Mouse (Mus musculus): Measurements from ENCODE around the gene Rnf208.
A peak's percentile ranks its signal among the peaks of the same experiment; 100 is the strongest.

Gene Rnf208

DNA sequence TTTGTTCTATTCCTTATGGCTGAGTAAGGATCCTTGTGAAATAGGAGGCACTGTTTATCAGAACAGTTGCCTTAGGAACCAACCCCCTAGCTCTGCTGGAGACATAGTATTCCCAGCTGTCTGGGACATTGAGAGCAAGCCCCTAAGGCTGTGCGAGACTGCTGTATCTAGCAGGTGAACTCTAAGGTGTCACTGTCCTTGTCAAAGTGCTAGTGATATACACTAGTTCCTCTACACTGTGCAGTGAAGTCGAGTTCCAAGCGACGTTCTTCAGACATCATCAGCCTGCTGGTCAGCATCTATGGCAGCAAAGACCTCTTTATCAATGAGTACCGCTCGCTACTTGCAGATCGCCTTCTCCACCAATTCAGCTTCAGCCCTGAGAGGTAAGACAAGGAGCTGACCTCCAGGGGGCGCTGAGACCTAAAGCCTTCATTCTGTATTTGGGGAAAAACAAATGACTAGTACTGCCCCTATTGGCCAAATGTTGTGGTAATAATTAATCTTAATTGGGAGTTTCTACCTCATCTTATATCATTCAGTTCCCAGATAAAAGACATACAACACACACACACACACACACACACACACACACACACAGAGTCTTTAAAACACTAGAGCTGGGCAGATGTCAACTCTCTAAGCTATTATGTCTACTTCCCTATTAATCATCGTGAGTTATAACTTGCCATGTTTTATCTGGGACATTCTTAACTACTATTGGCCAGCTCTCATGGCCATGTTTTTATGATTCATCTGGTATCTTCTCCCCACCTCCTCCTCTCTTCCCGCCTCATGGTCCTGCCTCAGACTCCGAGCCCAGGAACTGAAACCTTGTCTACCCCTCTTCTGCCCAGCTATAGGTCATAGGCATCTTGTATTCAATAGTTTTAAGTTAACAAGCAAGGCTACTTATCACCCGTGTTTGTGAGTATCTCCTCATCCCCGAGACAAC is 37.1 kb downstream of the Rnf208 start:
- DNase-seq (ENCODE audit: low spot score in 2 of 2), result peak in 1 of 2 experiments; percentile 86

DNA sequence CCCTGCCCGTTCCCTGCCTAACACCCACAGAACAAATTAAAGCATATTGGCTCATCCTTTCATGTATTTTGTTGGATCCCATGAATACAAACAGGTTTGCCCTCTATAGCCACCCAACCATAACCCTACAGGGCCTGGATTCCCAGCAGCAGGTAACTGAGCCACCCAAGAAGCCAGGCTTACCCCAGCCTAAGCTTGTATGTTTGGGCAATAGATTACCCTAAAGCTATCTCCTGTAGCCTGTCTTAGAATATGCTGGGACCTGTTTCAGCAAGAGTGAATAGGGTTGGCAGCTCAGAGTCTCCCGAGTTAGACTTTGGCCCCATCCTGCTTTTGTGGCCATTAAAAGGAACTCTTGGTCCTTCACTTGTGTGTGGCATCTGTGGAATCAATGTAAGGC is 43.5 kb downstream of the Rnf208 start:
- no peak for DNase-seq (ENCODE audit: low spot score in 2 of 2)

DNA sequence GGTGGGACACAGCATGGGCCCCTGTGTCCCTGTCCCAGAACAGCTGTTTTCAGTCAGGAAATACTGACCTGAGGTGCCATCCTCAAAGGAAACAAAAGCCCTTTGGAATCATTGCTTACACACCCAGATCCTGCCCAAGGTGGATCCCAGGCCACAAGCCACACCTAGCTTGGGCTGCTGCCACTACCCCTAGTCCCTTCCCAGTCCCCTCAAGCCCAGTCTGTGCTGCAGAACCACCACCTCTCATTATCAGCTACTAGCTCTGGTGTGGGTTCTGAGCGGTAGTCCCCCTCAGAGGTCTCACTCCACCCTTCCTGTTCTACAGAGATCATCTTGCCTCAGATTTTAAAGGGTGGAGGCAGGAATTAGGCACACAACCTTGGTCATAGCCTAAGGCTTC is 44.3 kb downstream of the Rnf208 start:
- no peak for DNase-seq (ENCODE audit: low spot score in 2 of 2)

DNA sequence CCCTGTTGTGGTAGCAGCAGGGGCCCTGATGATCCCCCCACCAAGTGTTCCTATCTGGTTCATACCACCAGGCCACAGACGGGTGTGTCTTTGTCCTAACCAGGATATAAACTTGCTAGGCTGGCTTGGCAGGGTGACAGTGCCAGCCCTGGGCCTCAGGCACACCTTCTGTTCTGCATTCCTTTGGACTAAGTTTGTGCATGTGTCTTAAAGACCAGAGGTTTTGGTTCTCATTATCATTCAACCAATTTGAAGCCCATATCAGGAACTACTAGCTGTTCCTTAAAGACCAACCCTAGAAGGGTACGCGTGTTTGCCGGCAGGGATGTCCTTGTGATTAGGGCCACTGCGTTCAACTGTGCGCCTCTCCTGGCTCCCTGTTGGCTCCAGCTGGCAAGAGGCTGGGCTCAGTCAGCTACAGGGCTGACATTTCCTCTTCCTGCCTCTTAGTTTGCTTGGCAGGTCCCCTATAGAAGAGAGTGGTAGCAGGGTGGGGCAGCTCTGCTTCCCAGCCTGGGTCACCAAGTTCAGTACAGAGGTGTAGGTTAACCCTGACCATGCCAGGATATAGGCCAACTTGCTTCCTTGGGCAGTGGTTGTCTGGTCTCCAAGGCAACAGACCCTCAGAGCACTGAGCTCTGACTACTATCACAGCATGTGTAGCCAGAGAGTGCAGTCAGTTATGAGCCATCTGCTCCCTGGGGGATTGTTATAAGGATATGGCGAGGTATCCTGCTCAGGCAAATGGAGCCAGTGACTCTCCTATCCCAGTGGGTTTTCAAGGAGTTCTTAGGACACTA is 45.0 kb downstream of the Rnf208 start:
- DNase-seq (ENCODE audit: low spot score in 2 of 2), result no peak

DNA sequence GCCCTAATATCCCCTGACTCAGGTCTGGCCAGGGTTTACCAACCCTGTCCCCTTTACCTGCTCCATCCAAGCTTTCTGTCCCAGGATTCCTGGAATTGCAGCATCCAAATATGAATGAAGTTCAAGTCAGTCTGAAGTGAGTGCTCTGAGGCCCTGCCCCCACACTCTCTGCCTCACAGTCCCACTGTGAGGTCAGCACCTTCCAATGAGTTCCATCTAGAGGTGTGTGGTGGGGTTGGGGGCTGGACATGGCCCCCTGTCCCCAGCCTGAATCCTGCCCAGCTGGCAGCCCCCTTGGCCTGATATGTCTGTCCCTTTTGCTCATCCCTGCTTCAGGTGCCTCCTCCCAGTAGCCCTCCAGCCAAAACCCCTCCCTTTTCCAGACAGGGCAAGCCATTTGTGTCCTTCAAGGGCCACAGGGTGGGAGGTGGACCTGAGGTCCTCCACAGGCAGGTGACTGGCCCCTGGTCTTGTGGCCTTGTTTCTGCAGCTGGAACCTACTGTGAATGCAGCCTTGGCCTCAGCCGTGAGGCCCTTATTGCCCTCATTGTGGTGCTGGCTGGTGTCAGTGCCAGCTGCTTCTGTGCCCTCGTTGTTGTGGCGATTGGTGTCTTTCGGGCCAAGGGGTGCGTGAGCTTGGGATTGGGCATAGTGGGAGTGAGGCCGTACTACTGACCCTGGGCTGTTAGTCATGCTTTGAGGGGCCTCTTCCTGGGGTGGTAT is 46.0 kb downstream of the Rnf208 start, which contains the start of gene Tmem210:
Gene Tmem210 (plus strand): TSS at position 219 of the 723 bp plus-strand sequence.
- DNase-seq (ENCODE audit: low spot score in 2 of 2), result no peak

DNA sequence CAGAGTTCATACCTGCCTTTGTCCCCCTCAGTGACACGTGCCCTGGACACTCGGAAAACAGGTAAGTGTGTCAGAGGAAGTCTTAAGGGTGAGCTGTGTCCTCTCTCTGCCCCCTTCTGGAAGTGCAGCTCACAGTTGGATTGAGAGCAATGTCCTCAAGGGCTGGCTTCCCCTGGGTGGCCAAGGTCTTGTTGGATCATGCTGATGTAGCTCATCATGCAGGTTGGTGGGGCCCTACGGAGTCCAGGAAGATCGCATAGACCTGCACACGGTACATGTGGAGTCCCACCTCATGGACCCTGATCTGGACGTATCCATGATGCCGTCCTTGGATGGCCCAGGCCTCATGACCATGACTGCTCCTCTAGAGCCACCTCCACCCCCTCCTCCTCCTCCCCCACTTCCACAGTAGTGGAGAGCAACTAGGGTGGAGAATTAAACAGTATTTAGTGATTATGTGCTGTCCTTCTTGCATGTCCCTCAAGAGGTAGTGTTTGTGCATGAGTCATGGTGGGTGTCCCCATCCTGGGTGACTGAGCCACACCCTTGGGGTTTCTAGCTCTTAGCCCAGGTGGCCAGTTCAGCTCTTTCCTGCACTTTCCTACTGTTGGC is 46.8 kb downstream of the Rnf208 start:
- no peak for DNase-seq (ENCODE audit: low spot score in 2 of 2)

DNA sequence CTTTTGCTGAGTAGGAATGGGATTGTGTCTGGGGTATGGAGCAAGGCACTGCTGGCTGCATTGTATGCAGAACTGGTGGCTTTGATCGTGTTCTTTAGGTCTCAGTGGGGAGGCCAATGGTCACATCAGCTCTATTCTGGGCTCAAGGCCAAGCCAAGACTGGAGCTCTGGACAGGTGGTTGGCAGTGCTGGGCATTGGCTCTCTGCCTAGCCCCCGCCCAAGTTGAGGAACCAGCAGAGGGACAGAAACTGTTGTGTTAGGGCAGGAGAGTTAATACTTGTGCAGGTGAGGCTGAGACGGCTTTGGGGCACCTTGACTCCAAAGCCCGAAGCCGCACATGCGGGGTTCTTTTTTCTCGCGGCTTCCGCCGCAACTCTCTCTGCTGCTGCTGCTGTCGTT is 47.6 kb downstream of the Rnf208 start, which contains the start of gene Lrrc26:
Gene Lrrc26 (plus strand): TSS at position 265 of the 400 bp plus-strand sequence.
- DNase-seq (ENCODE audit: low spot score in 2 of 2), result no peak

DNA sequence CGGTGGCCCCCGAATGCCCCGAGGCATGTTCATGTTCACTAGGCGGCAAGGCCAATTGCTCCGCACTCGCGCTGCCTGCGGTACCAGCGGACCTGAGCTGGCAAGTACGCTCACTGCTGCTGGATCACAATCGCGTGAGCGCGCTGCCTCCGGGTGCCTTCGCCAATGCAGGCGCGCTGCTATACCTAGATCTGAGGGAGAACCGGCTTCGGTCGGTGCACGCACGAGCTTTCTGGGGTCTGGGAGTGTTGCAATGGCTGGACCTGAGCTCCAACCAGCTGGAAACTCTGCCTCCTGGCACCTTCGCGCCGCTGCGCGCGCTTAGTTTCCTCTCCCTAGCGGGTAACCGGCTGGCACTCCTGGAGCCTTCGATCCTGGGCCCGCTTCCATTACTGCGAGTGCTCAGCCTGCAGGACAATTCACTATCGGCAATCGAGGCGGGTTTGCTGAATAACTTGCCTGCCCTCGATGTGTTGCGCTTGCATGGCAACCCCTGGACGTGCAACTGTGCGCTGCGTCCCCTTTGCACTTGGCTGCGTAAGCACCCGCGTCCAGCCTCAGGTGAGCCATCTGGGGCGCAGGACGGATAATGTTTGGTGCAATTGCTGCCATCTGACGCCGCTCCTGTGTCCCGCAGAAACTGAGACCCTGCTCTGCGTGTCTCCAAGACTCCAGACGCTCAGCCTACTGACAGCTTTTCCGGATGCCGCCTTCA is 48.2 kb downstream of the Rnf208 start:
- DNase-seq (ENCODE audit: low spot score in 2 of 2), result peak in 1 of 2 experiments; percentile 70

DNA sequence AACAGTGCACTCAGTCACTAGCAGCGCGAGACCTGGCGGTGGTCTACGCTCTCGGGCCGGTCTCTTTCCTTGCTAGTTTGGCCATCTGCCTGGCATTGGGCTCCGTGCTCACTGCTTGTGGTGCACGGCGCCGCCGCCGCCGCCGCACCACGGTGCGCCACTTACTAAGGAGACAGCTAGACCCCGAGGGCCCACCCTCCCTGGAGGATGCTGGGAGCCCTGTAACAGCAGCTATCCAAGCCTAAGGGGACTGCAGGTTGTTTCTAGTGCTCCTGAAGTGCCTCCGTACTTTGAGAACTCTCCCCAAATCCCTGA is 48.7 kb downstream of the Rnf208 start:
- DNase-seq (ENCODE audit: low spot score in 2 of 2), result peak in 1 of 2 experiments; percentile 53

DNA sequence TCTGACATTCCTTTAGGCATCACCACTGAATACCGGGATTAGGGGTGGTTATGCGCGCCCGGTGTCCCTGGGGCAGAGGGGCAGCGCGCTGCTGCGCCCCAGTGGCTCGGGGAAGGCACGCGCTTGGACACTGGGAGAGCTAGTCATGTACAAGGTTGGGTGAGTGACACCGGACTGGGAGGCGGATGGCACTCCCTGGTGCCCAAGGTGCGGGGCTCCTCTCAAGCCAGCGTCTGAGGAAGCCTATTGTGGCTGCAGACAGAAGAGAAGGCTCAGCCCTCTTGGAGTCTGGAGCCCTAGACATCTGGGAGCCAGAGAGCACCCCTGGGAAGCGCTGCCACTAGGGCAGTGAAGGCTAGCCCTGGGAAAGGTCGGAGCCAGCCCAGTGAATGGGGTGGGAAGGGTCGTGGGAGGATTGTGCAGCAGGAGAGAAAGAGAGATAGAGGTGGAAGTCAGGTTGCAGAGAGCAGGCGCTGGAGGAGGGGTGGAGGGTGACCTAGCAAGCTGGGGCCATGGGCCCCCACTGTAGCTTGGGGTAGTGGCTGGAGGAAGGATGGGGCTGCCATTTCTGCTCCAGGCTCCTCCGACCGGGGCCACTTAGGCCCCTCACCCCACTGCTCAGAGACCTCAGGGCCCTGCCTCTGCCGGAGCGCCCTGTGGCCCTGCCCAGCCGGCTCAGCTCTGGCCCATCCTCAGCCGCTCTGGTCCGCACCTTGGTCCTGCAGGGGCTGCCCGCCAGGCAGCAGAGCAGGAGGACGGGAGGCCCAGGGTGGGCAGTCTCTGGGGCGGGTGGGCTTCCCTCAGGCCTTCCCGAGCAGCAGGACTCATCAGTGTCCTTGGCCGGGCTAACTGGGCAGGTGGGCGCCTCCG is 49.4 kb downstream of the Rnf208 start:
- DNase-seq (ENCODE audit: low spot score in 2 of 2), result no peak

DNA sequence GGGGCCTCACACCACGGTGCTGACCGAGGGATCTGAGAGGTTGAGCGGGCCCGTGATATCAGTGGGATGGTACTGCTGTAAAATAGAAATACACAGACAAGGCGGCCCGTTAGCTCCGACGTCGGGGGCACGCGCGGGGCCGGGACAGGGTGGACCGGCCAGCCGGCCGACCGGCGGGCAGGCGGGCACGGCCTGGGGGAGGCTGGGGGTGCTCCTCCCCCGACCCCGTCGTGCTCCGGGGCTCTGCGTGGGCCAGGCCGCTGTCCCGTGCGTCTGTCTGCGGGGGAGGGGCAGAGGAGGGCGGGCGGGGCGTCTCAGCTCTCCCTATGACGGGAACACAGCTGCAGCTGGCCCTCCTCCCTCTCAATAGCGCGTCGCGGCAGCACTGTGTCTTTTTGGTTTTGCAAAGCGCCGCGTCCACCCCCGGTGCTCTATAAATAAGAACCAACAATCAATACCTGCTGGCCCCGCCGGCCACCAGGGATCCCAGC is 50.0 kb downstream of the Rnf208 start:
- DNase-seq (ENCODE audit: low spot score in 2 of 2), result peak in 1 of 2 experiments; percentile 57

DNA sequence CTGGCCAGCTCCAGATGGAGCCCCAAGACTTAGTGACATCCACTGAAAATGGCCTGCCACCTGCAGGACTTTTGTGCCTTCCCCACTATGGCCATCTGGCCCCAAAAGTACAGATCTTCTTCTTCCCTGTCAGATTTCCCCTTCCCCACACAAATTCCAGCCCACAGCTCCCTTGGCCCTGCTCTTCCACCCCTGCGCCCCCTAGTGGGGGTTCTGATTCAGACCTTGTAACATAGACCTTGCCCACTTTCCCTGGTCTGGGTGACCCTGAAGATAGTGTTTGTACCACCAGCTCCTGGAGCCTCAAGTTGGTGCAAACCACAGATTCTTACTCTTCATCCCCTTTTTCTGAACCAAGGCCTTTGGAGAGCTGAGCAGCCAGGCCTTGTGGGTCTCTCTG is 50.8 kb downstream of the Rnf208 start:
- DNase-seq (ENCODE audit: low spot score in 2 of 2), result peak in 1 of 2 experiments; percentile 64

DNA sequence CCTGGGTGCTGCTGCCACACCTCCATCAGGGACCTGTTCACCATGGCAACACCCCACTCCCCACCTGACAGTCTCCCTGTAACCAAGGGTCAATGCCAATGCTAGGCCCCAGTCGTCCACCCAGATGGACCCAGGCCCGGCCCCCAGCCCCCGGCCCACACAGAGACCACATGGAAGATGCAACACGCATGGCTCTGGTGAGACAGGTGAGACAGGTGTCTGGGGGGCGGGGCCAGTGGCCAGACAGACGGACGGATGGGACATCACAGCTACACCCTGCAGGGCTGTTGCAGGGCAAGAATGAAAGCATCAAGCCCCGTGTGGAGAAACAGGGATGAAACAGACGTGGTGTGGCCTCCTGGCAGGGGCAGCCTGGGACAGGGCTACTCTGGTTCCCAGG is 51.7 kb downstream of the Rnf208 start:
- DNase-seq (ENCODE audit: low spot score in 2 of 2), result no peak
